Mouse (Mus musculus): Measurements from ENCODE around the gene Ide.

- TF ChIP-seq CTCF (IDR thresholded peaks at IDR 0.05) (no peak), POLR2A (IDR thresholded peaks at IDR 0.05; ENCODE audit: insufficient read depth, low read depth, low read length) (no peak)
Observed at GRCm38 (mm10) chr19:37363128-37363939, 25.7 kb upstream of the Ide start.

Measured in heart, adult 2 months (tissue).